Mouse (Mus musculus): ENCODE measurements around the gene Vmn2r19. TPM values are rescaled to one million over a fixed set of nuclear protein-coding genes. Genes with fewer than 3 reads are reported as not detected.

Gene Vmn2r19
- polyA plus RNA-seq (2015; fragmentation: Nextera tagmentation; extraction: Ambion mirVana), result not detected in 2 replicates

GRCm38 (mm10) chr6:123308033-123308432 is at the start of gene Vmn2r19:
TSS of gene Vmn2r19 (plus strand) at chr6:123308333.
- WGBS, result 89% methylated on average over 2 of the region's 2 CpGs
- Histone ChIP-seq H3K9ac (no peak within 1 kb of the TSS), H3K4me3 (no peak within 1 kb of the TSS), H3K27me3 (no peaks in the 10 kb centered on the region), H3K27ac (no peak within 1 kb of the TSS), H3K4me1 (no peaks in the 10 kb centered on the region), H3K9me3 (replicated peaks) (no peaks in the 10 kb centered on the region), H3K4me2 (no peak within 1 kb of the TSS), H3K36me3 (ENCODE audit: poor library complexity, severe bottlenecking) (no peaks in the 10 kb centered on the region)
- no peak for ATAC-seq

DNA sequence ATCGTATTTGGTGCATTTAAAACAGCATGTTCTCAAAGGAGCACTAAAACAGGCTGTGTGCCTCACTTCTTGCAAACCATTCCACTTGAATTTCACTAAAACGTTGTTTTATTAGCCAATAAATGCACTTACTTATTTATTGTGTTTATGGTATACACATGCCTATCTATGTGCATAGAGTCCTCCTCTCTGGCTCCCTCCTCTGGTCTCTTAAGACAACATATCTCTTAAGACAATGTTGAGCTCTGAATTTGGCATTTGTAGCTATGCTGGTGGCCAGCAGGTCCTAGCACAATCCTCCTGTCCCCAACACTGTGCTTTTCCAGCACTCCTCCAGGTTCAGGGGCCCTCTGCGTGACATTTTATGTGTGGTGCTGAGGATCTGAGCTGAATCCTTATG is 49.2 kb upstream of the Vmn2r19 start:
- H3K36me3 ChIP-seq (ENCODE audit: poor library complexity, severe bottlenecking), result no peaks in the 10 kb centered on the region
- H3K27me3 ChIP-seq, result no peaks in the 10 kb centered on the region
- no peak overlapping the region for H3K9ac ChIP-seq
- no peaks in the 10 kb centered on the region for H3K4me1 ChIP-seq
- WGBS, result 78% methylated on average over 3 of the region's 3 CpGs
- no peak overlapping the region for H3K4me2 ChIP-seq
- no peak overlapping the region for H3K4me3 ChIP-seq
- ATAC-seq, result no peak
- H3K9me3 ChIP-seq (replicated peaks), result no peaks in the 10 kb centered on the region
- no peak overlapping the region for H3K27ac ChIP-seq

GRCm38 (mm10) chr6:123259889-123260603 is 48.1 kb upstream of the Vmn2r19 start:
- 83% methylated on average over 4 of the region's 4 CpGs for WGBS
- H3K9me3 ChIP-seq (replicated peaks), result no peaks in the 10 kb centered on the region

GRCm38 (mm10) chr6:123260868-123261267 is 47.3 kb upstream of the Vmn2r19 start:
- H3K27ac ChIP-seq, result no peak overlapping the region
- H3K36me3 ChIP-seq (ENCODE audit: poor library complexity, severe bottlenecking), result no peaks in the 10 kb centered on the region
- H3K4me1 ChIP-seq, result no peaks in the 10 kb centered on the region
- ATAC-seq, result no peak
- no peaks in the 10 kb centered on the region for H3K9me3 ChIP-seq (replicated peaks)
- no peaks in the 10 kb centered on the region for H3K27me3 ChIP-seq
- H3K4me3 ChIP-seq, result no peak overlapping the region
- no peak overlapping the region for H3K9ac ChIP-seq
- WGBS, result 95% methylated on average over 1 of the region's 1 CpGs
- H3K4me2 ChIP-seq, result no peak overlapping the region

More at GRCm38 (mm10) chr6:123259889-123260603, 48.1 kb upstream of the Vmn2r19 start:
- Histone ChIP-seq H3K4me2 (no peak overlapping the region), H3K27ac (no peak overlapping the region), H3K27me3 (no peaks in the 10 kb centered on the region), H3K9ac (no peak overlapping the region), H3K4me3 (no peak overlapping the region), H3K36me3 (ENCODE audit: poor library complexity, severe bottlenecking) (no peaks in the 10 kb centered on the region), H3K4me1 (no peaks in the 10 kb centered on the region)
- ATAC-seq, result no peak

DNA sequence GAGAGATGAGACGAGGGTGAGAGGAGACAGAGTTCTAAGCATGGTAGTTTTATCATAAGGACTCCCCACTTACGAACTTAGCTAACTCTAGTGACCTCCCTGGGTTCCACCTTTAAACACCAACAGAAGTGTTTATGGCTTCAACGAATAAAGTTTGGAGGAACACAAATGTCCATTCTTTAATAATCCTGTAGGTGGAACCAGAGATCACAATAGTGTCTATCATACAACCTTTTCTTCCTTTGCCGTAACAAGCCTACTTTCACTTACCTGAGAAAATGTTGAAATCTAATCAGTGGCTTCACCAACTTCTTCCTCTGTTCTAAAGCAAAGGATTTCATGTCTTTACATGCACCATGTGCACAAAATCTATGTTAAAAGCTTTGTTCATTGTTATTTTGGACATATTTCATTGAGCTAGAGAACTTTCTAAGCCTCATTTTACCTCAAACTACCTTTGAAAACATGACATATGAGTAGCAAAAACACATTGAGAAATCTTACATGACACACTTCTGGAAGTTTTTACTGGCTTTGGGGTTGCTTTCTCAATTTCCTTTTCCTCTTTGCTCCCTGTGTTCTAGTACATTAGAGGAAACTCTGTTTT is 46.5 kb upstream of the Vmn2r19 start, which contains the start of gene Clec4d:
Gene Clec4d, plus strand, starts transcription at position 557 of the 607 bp plus-strand sequence.
- Histone ChIP-seq H3K27ac (no peak within 1 kb of the TSS), H3K9ac (no peak within 1 kb of the TSS), H3K4me2 (no peak within 1 kb of the TSS), H3K9me3 (replicated peaks) (no peaks in the 10 kb centered on the region), H3K36me3 (ENCODE audit: poor library complexity, severe bottlenecking) (no peaks in the 10 kb centered on the region), H3K27me3 (no peaks in the 10 kb centered on the region), H3K4me1 (no peaks in the 10 kb centered on the region), H3K4me3 (no peak within 1 kb of the TSS)
- WGBS, result 78% methylated on average over 4 of the region's 4 CpGs
- ATAC-seq, result no peak

GRCm38 (mm10) chr6:123264194-123264593 is 43.9 kb upstream of the Vmn2r19 start:
- no peak overlapping the region for H3K4me2 ChIP-seq
- 91% methylated on average over 3 of the region's 3 CpGs for WGBS

GRCm38 (mm10) chr6:123265809-123266208 is 42.3 kb upstream of the Vmn2r19 start:
- H3K36me3 ChIP-seq (ENCODE audit: poor library complexity, severe bottlenecking), result no peaks in the 10 kb centered on the region
- 93% methylated on average over 4 of the region's 4 CpGs for WGBS
- no peak for ATAC-seq

More at GRCm38 (mm10) chr6:123264194-123264593, 43.9 kb upstream of the Vmn2r19 start:
- no peak overlapping the region for H3K4me3 ChIP-seq
- no peaks in the 10 kb centered on the region for H3K36me3 ChIP-seq (ENCODE audit: poor library complexity, severe bottlenecking)
- no peaks in the 10 kb centered on the region for H3K27me3 ChIP-seq
- ATAC-seq, result no peak
- H3K4me1 ChIP-seq, result no peaks in the 10 kb centered on the region
- H3K27ac ChIP-seq, result no peak overlapping the region
- no peak overlapping the region for H3K9ac ChIP-seq
- H3K9me3 ChIP-seq (replicated peaks), result no peaks in the 10 kb centered on the region

GRCm38 (mm10) chr6:123266945-123267344 is 41.2 kb upstream of the Vmn2r19 start:
- H3K36me3 ChIP-seq (ENCODE audit: poor library complexity, severe bottlenecking), result no peaks in the 10 kb centered on the region
- no peaks in the 10 kb centered on the region for H3K27me3 ChIP-seq
- H3K27ac ChIP-seq, result no peak overlapping the region
- H3K4me2 ChIP-seq, result no peak overlapping the region
- ATAC-seq, result no peak
- 89% methylated on average over 5 of the region's 5 CpGs for WGBS
- H3K9ac ChIP-seq, result no peak overlapping the region
- no peak overlapping the region for H3K4me3 ChIP-seq
- no peaks in the 10 kb centered on the region for H3K9me3 ChIP-seq (replicated peaks)
- no peaks in the 10 kb centered on the region for H3K4me1 ChIP-seq

More at GRCm38 (mm10) chr6:123265809-123266208, 42.3 kb upstream of the Vmn2r19 start:
- Histone ChIP-seq H3K4me1 (no peaks in the 10 kb centered on the region), H3K4me2 (no peak overlapping the region), H3K27ac (no peak overlapping the region), H3K9me3 (replicated peaks) (no peaks in the 10 kb centered on the region), H3K9ac (no peak overlapping the region), H3K27me3 (no peaks in the 10 kb centered on the region), H3K4me3 (no peak overlapping the region)

GRCm38 (mm10) chr6:123279443-123279842 is 28.7 kb upstream of the Vmn2r19 start:
- Histone ChIP-seq H3K9ac (no peak overlapping the region), H3K27ac (no peak overlapping the region), H3K36me3 (ENCODE audit: poor library complexity, severe bottlenecking) (no peaks in the 10 kb centered on the region), H3K9me3 (replicated peaks) (no peaks in the 10 kb centered on the region; the same call in 1 of the 2 replicates), H3K4me1 (no peaks in the 10 kb centered on the region), H3K4me2 (no peak overlapping the region), H3K27me3 (no peaks in the 10 kb centered on the region), H3K4me3 (no peak overlapping the region)
- ATAC-seq, result no peak
- WGBS, result 97% methylated on average over 2 of the region's 2 CpGs

DNA sequence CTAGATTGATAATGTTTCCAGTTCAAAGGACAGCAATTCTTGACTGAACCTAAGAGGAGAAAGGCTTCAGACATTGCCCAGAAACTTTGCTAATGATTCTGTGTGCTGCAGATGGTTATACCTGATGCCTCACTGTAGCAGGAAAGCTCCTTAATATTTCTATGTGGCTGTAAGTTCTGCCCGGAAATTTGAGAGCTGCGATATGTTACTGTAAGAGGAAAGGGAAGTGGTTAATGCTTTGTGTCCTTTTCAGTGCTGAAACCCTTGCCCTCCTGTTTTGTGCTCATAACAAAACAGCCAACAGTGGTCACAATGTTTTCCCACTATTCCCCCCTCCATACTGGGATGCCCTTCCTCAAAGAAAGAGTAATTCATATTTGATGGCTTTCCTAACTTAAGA is 21.8 kb upstream of the Vmn2r19 start:
- Histone ChIP-seq H3K9me3 (replicated peaks) (no peaks in the 10 kb centered on the region; the same call in 1 of the 2 replicates), H3K27me3 (no peaks in the 10 kb centered on the region), H3K4me1 (no peaks in the 10 kb centered on the region), H3K4me2 (no peak overlapping the region), H3K4me3 (no peak overlapping the region), H3K9ac (no peak overlapping the region), H3K27ac (no peak overlapping the region), H3K36me3 (ENCODE audit: poor library complexity, severe bottlenecking) (no peaks in the 10 kb centered on the region)
- no peak for ATAC-seq
- WGBS, result 88% methylated on average over 2 of the region's 2 CpGs

DNA sequence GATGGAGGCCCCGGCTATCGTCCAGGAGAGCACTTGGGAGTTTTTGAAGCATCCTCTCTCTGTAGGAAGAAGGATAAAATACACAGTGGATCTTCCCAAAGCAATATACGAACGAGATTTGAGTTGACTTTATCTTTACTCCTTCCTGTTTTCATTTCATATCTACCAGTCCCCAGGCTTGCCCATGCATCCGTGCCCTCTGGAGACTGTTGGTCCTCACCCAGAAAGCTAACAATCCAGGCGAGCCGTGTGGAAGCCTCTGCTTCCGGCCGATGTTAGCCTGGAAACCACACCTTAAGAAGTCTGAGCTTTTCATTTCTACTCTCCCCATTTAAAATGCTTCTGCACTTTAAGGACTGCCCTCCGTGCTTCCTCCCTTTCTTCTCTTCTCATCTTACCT is 19.2 kb upstream of the Vmn2r19 start:
- no peaks in the 10 kb centered on the region for H3K36me3 ChIP-seq (ENCODE audit: poor library complexity, severe bottlenecking)
- 89% methylated on average over 10 of the region's 10 CpGs for WGBS

DNA sequence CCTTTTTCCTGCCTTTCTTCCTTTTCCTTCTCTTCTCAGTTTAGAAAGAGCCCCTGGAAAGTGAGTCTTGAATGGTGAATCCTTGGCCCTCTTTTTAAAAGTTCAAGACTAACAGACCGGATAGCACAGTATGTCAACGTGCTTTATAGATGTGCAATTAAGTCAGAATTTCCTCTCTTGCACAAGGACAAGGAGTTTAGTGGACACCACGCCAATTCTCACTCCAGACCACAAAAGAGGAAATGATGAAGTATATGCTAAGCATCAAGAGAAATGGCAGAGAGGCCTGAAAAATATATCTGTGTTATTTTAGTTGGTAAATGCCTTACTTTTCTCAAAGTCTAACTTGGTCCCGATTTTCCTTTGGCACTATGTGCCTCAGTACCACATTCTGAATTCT is 18.4 kb upstream of the Vmn2r19 start, which contains the start of gene Clec4e:
Gene Clec4e, minus strand, starts transcription at position 118 of the 400 bp plus-strand sequence.
- 85% methylated on average over 4 of the region's 4 CpGs for WGBS
- Histone ChIP-seq H3K9me3 (replicated peaks) (no peaks in the 10 kb centered on the region), H3K4me3 (no peak within 1 kb of the TSS), H3K9ac (no peak within 1 kb of the TSS), H3K27ac (no peak within 1 kb of the TSS), H3K4me2 (no peak within 1 kb of the TSS), H3K4me1 (no peaks in the 10 kb centered on the region), H3K27me3 (no peaks in the 10 kb centered on the region), H3K36me3 (ENCODE audit: poor library complexity, severe bottlenecking) (no peaks in the 10 kb centered on the region)
- no peak for ATAC-seq

More for the DNA sequence above, 19.2 kb upstream of the Vmn2r19 start:
- Histone ChIP-seq H3K4me1 (no peaks in the 10 kb centered on the region), H3K9me3 (replicated peaks) (no peaks in the 10 kb centered on the region; the same call in 1 of the 2 replicates), H3K9ac (no peak overlapping the region), H3K4me3 (no peak overlapping the region), H3K27me3 (no peaks in the 10 kb centered on the region), H3K27ac (no peak overlapping the region), H3K4me2 (no peak overlapping the region)
- ATAC-seq, result no peak

Data from forebrain, embryonic 13.5 days (tissue).